Mouse (Mus musculus): ENCODE results near the gene Camta2. TPM values are rescaled to one million over a fixed set of nuclear protein-coding genes. Genes with fewer than 3 reads are reported as not detected.

Gene Camta2
- polyA plus RNA-seq, 1 experiment from 2014 or later = 14.2 TPM

DNA sequence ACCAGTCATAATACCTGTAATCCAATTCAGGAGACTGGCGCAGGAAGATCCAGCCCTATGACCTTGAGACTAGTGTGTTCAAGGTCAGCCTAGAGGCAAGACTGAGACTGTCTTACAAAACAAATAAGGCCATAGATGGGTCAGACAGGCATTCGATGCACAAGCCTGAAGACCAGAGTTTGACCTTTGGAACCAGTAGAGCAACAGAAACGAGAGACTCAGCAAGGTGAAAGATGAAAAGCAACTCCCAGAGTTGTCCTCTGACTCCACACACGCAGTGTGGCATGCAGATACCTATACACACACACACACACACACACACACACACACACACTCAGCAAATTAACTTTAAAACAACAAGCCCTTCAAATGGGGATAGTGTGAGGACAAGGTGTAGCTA is 61.0 kb downstream of the Camta2 start:
- no peak overlapping the region for H3K9ac ChIP-seq (ENCODE audit: low read length)
- ATAC-seq (ENCODE audit: insufficient read depth, low FRiP score) = no peak
- no peaks in the 10 kb centered on the region for H3K9me3 ChIP-seq (replicated peaks; ENCODE audit: control insufficient read depth, low read length)
- H3K4me2 ChIP-seq (ENCODE audit: low read depth, low read length) = no peak overlapping the region
- WGBS = 55% methylated on average over 4 of the region's 4 CpGs
- 0 out of 2 replicates have a peak, but pooled peaks cover 5% of the 10 kb centered on the region for H3K4me1 ChIP-seq (ENCODE audit: control insufficient read depth, insufficient read depth, low read length)
- H3K4me3 ChIP-seq (replicated peaks; ENCODE audit: low read length) = no peak overlapping the region
- H3K36me3 ChIP-seq (ENCODE audit: control insufficient read depth, insufficient read depth, low read length) = no peaks in the 10 kb centered on the region
- no peaks in the 10 kb centered on the region for H3K27me3 ChIP-seq (ENCODE audit: control insufficient read depth, insufficient read depth, low read length)
- H3K27ac ChIP-seq (ENCODE audit: low read length) = no peak overlapping the region

DNA sequence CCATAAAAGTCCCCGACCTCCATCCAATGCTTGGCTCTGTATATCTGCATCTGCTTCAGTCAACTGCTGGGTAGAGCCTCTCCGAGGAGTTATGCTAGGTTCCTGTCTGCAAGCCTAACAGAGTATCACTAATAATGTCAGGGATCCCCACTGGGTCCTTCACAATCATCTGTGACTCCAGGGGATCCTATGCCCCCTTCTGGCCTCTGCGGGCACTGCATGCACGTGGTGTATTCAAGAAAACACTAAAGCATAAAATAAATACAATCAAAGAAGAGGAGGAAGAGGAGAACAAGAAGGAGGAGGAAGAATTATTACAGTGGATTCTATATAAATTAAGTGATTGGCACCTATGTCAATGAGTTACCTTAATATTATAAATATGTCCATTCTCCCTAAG is 62.4 kb downstream of the Camta2 start:
- Histone ChIP-seq H3K4me1 (ENCODE audit: control insufficient read depth, insufficient read depth, low read length) (peaks cover 8% of the 10 kb centered on the region; the same call in 1 of the 2 replicates), H3K27me3 (ENCODE audit: control insufficient read depth, insufficient read depth, low read length) (no peaks in the 10 kb centered on the region), H3K36me3 (ENCODE audit: control insufficient read depth, insufficient read depth, low read length) (no peaks in the 10 kb centered on the region), H3K4me2 (ENCODE audit: low read depth, low read length) (no peak overlapping the region), H3K4me3 (replicated peaks; ENCODE audit: low read length) (no peak overlapping the region), H3K27ac (ENCODE audit: low read length) (no peak overlapping the region), H3K9ac (ENCODE audit: low read length) (no peak overlapping the region), H3K9me3 (replicated peaks; ENCODE audit: control insufficient read depth, low read length) (no peaks in the 10 kb centered on the region)
- WGBS = 42% methylated on average over 4 of the region's 4 CpGs
- ATAC-seq (ENCODE audit: insufficient read depth, low FRiP score) = no peak

DNA sequence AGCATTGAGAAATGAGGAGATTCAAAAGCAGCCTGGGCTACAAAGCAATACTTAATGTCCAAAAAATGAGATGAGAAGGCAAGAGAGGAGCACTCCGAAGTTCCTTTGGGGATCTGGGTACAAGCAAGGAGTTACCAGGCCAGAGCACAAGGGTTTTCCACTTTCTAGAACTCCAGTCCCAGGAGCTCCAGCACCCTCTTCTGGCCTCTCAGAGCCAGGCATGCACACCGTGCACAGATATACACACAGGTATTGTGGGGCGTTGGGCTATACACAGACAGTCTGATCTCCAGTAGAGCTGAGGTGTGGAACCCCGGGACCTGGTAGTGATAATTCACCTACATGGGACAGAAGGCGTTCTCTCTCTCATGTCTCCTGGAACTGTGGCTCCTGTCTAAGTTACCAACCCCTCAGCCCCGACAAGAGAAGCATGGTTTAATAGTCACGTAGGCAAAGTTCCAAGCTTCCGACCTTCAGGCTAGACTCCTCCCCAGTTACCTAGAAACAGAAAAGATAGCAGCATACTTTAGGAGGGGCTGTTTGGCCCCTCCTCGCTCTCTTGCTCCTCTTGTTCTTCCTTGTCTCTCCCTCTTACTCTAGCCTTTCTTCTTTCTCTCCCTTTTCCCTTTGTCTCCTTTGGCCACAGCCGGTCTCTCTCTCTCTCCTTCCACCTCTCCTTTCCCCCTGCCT is 64.7 kb downstream of the Camta2 start:
- no peak overlapping the region for H3K27ac ChIP-seq (ENCODE audit: low read length)
- H3K4me3 ChIP-seq (replicated peaks; ENCODE audit: low read length) = no peak overlapping the region
- no peaks in the 10 kb centered on the region for H3K36me3 ChIP-seq (ENCODE audit: control insufficient read depth, insufficient read depth, low read length)
- no peaks in the 10 kb centered on the region for H3K27me3 ChIP-seq (ENCODE audit: control insufficient read depth, insufficient read depth, low read length)
- ATAC-seq (ENCODE audit: insufficient read depth, low FRiP score) = no peak
- H3K4me1 ChIP-seq (ENCODE audit: control insufficient read depth, insufficient read depth, low read length) = peaks cover 8% of the 10 kb centered on the region; the same call in 1 of the 2 replicates
- no peak overlapping the region for H3K9ac ChIP-seq (ENCODE audit: low read length)
- no peak overlapping the region for H3K4me2 ChIP-seq (ENCODE audit: low read depth, low read length)
- H3K9me3 ChIP-seq (replicated peaks; ENCODE audit: control insufficient read depth, low read length) = no peaks in the 10 kb centered on the region
- WGBS = 68% methylated on average over 10 of the region's 10 CpGs

GRCm38 (mm10) chr11:70621972-70622814 is 65.7 kb downstream of the Camta2 start:
- ATAC-seq (ENCODE audit: insufficient read depth, low FRiP score) = no peak; the same call in 1 of the 2 replicates
- Histone ChIP-seq H3K4me1 (ENCODE audit: control insufficient read depth, insufficient read depth, low read length) (peaks cover 8% of the 10 kb centered on the region; the same call in 1 of the 2 replicates), H3K4me2 (ENCODE audit: low read depth, low read length) (no peak overlapping the region), H3K36me3 (ENCODE audit: control insufficient read depth, insufficient read depth, low read length) (no peaks in the 10 kb centered on the region), H3K27ac (ENCODE audit: low read length) (peak overlapping the region; percentile 4; the same call in 1 of the 2 replicates), H3K9ac (ENCODE audit: low read length) (0 out of 2 replicates have a peak overlapping the region, but pooled peaks have one; percentile 36), H3K4me3 (replicated peaks; ENCODE audit: low read length) (no peak overlapping the region), H3K9me3 (replicated peaks; ENCODE audit: control insufficient read depth, low read length) (no peaks in the 10 kb centered on the region), H3K27me3 (ENCODE audit: control insufficient read depth, insufficient read depth, low read length) (no peaks in the 10 kb centered on the region)
- WGBS = 36% methylated on average over 7 of the region's 7 CpGs

Small RNAs within 50 kb of the gene (microRNA-seq; reads per million reads assigned to microRNA genes)
- not detected for gene Mir6925

Other genes with a start within 250 kb of the Camta2 start
- gene Med11, start 236.2 kb downstream of the Camta2 start, polyA plus RNA-seq (2015; fragmentation: Nextera tagmentation; extraction: Ambion mirVana) = 37.4 and 37.9 TPM in 2 replicates
- gene Zmynd15, start 228.7 kb downstream of the Camta2 start, polyA plus RNA-seq (2015; fragmentation: Nextera tagmentation; extraction: Ambion mirVana) = 0.45 and 0.97 TPM in 2 replicates
- 9.0 and 10.5 TPM in 2 replicates for gene Cxcl16, start 228.1 kb downstream of the Camta2 start, polyA plus RNA-seq (2015; fragmentation: Nextera tagmentation; extraction: Ambion mirVana)
- gene Tm4sf5, start 182.9 kb downstream of the Camta2 start, polyA plus RNA-seq (2015; fragmentation: Nextera tagmentation; extraction: Ambion mirVana) = 58.3 and 60.0 TPM in 2 replicates
- 0.36 and 0.92 TPM in 2 replicates for gene Vmo1, start 173.5 kb downstream of the Camta2 start, polyA plus RNA-seq (2015; fragmentation: Nextera tagmentation; extraction: Ambion mirVana)
- gene Gltpd2, start 168.9 kb downstream of the Camta2 start, polyA plus RNA-seq (2015; fragmentation: Nextera tagmentation; extraction: Ambion mirVana) = 1.9 and 2.0 TPM in 2 replicates
- gene Psmb6, start 162.7 kb downstream of the Camta2 start, polyA plus RNA-seq (2015; fragmentation: Nextera tagmentation; extraction: Ambion mirVana) = 614 and 657 TPM in 2 replicates
- not detected in 2 replicates for gene Gm40193, start 155.2 kb downstream of the Camta2 start, polyA plus RNA-seq (2015; fragmentation: Nextera tagmentation; extraction: Ambion mirVana)
- gene Pld2, start 148.0 kb downstream of the Camta2 start, polyA plus RNA-seq (2015; fragmentation: Nextera tagmentation; extraction: Ambion mirVana) = 17.8 and 21.5 TPM in 2 replicates
- 12.5 and 13.0 TPM in 2 replicates for gene Mink1, start 125.2 kb downstream of the Camta2 start, polyA plus RNA-seq (2015; fragmentation: Nextera tagmentation; extraction: Ambion mirVana)
- not detected in 2 replicates for gene 4930544D05Rik, start 72.3 kb downstream of the Camta2 start, polyA plus RNA-seq (2015; fragmentation: Nextera tagmentation; extraction: Ambion mirVana)
- 0.37 TPM in 1 of 2 replicates, not detected in the other for gene Chrne, start 68.9 kb downstream of the Camta2 start, polyA plus RNA-seq (2015; fragmentation: Nextera tagmentation; extraction: Ambion mirVana)
- gene Gp1ba, start 49.0 kb downstream of the Camta2 start, polyA plus RNA-seq (2015; fragmentation: Nextera tagmentation; extraction: Ambion mirVana) = 0.16 and 0.19 TPM in 2 replicates
- gene Rnf167, start 40.9 kb downstream of the Camta2 start, polyA plus RNA-seq (2015; fragmentation: Nextera tagmentation; extraction: Ambion mirVana) = 104 and 111 TPM in 2 replicates
- gene Slc25a11, start 40.6 kb downstream of the Camta2 start, polyA plus RNA-seq (2015; fragmentation: Nextera tagmentation; extraction: Ambion mirVana) = 163 and 169 TPM in 2 replicates
- 1,820 and 1,821 TPM in 2 replicates for gene Pfn1, start 33.5 kb downstream of the Camta2 start, polyA plus RNA-seq (2015; fragmentation: Nextera tagmentation; extraction: Ambion mirVana)
- 19.3 and 126 TPM in 2 replicates for gene Eno3, start 30.9 kb downstream of the Camta2 start, polyA plus RNA-seq (2015; fragmentation: Nextera tagmentation; extraction: Ambion mirVana)
- gene Spag7, start 18.7 kb downstream of the Camta2 start, polyA plus RNA-seq (2015; fragmentation: Nextera tagmentation; extraction: Ambion mirVana) = 148 and 149 TPM in 2 replicates
- gene Inca1, start 12.1 kb upstream of the Camta2 start, polyA plus RNA-seq (2015; fragmentation: Nextera tagmentation; extraction: Ambion mirVana) = 1.3 and 1.5 TPM in 2 replicates
- 2.6 and 3.0 TPM in 2 replicates for gene Kif1c, start 12.4 kb upstream of the Camta2 start, polyA plus RNA-seq (2015; fragmentation: Nextera tagmentation; extraction: Ambion mirVana)
- 5.0 and 5.9 TPM in 2 replicates for gene Zfp3, start 76.1 kb upstream of the Camta2 start, polyA plus RNA-seq (2015; fragmentation: Nextera tagmentation; extraction: Ambion mirVana)
- gene Scimp, start 124.5 kb upstream of the Camta2 start, polyA plus RNA-seq (2015; fragmentation: Nextera tagmentation; extraction: Ambion mirVana) = 0.66 TPM in 1 of 2 replicates, not detected in the other
- 22.2 and 27.5 TPM in 2 replicates for gene Rabep1, start 156.7 kb upstream of the Camta2 start, polyA plus RNA-seq (2015; fragmentation: Nextera tagmentation; extraction: Ambion mirVana)